Mouse (Mus musculus) liver, adult 10 weeks (tissue): ENCODE measurements around the gene Zbtb8os. TPM values are rescaled to one million over a fixed set of nuclear protein-coding genes. Genes with fewer than 3 reads are reported as not detected.

Experiments used
- polyA plus RNA-seq: library from polyadenylated mRNA; stranded (reverse); fragments of 350-450 nt; fragmentation: Illumina TruSeq; extraction: RNeasy Lipid Tissue Mini Kit (QIAGEN cat#74804); gene quantifications from one replicate; pipeline ENCODE4 v1.2.3, GENCODE M21; 2014; ENCODE audit warnings: low read depth, low replicate concordance

The Zbtb8os gene
- polyA plus RNA-seq = 129 TPM

GRCm38 (mm10) chr4:129335216-129336074 lies at the start of gene Zbtb8os, which contains the start of gene Rbbp4:
Gene Zbtb8os (plus strand): TSS chr4:129335695.
Gene Rbbp4 (minus strand): TSS chr4:129335370.

GRCm38 (mm10) chr4:129287472-129287981 lies 48.0 kb upstream of the Zbtb8os start, which contains the start of gene Sync:
Gene Sync (plus strand): TSS chr4:129287617.

GRCm38 (mm10) chr4:129377601-129378390 lies 42.3 kb downstream of the Zbtb8os start, which contains the start of gene Zbtb8a:
Gene Zbtb8a (minus strand): TSS chr4:129378116.

Other genes starting within 250 kb of the Zbtb8os start
- not detected for gene Tmem54, start 230.1 kb upstream of the Zbtb8os start, polyA plus RNA-seq
- not detected for gene Hpca, start 213.7 kb upstream of the Zbtb8os start, polyA plus RNA-seq
- gene Fndc5, start 198.7 kb upstream of the Zbtb8os start, polyA plus RNA-seq = not detected
- gene S100pbp, start 146.0 kb upstream of the Zbtb8os start, polyA plus RNA-seq = 22.5 TPM
- 5.2 TPM for gene Yars, start 145.9 kb upstream of the Zbtb8os start, polyA plus RNA-seq
- 3.1 TPM for gene C77080, start 74.3 kb upstream of the Zbtb8os start, polyA plus RNA-seq
- not detected for gene Sync, start 48.1 kb upstream of the Zbtb8os start, polyA plus RNA-seq
- gene Rbbp4, start 325 bp upstream of the Zbtb8os start, polyA plus RNA-seq = 109 TPM
- gene Zbtb8a, start 42.4 kb downstream of the Zbtb8os start, polyA plus RNA-seq = 0.58 TPM
- gene Zbtb8b, start 105.2 kb downstream of the Zbtb8os start, polyA plus RNA-seq = not detected
- gene Bsdc1, start 125.9 kb downstream of the Zbtb8os start, polyA plus RNA-seq = 13.3 TPM
- not detected for gene Tssk3, start 155.3 kb downstream of the Zbtb8os start, polyA plus RNA-seq
- not detected for gene Fam229a, start 155.5 kb downstream of the Zbtb8os start, polyA plus RNA-seq
- gene Marcksl1, start 177.9 kb downstream of the Zbtb8os start, polyA plus RNA-seq = 10.8 TPM
- gene Hdac1, start 207.0 kb downstream of the Zbtb8os start, polyA plus RNA-seq = 17.1 TPM
- gene Lck, start 237.9 kb downstream of the Zbtb8os start, polyA plus RNA-seq = 0.24 TPM
- gene Fam167b, start 242.9 kb downstream of the Zbtb8os start, polyA plus RNA-seq = 0.48 TPM